Mouse (Mus musculus): ENCODE measurements at regions not wholly inside any gene's neighbourhood (a gene's known extent, or its start where the extent isn't known, plus 50 kb on each side); places are given as distances from the start of the nearest gene placed in this dataset.

- H3K4me1 ChIP-seq (ENCODE audit: control insufficient read depth, insufficient read depth, low read length), result no peaks in the 10 kb centered on the region
- DNase-seq, result no peak
- H3K4me3 ChIP-seq (replicated peaks; ENCODE audit: insufficient read depth, low read depth, low read length), result no peak overlapping the region
- no peak for TF ChIP-seq POLR2A (IDR thresholded peaks at IDR 0.05; ENCODE audit: borderline replicate concordance, insufficient read depth, low read length)
- no peak for TF ChIP-seq CTCF (IDR thresholded peaks at IDR 0.05; ENCODE audit: borderline replicate concordance, insufficient read depth, low read depth, low read length)
- H3K27ac ChIP-seq (ENCODE audit: insufficient read depth, low read length), result no peak overlapping the region
- 57% methylated on average over 9 of the region's 9 CpGs for WGBS
- no peaks in the 10 kb centered on the region for H3K27me3 ChIP-seq (ENCODE audit: control insufficient read depth, insufficient read depth, low read length)
Measured at GRCm38 (mm10) chr2:48424562-48424961, 389.3 kb upstream of the Acvr2a start.

GRCm38 (mm10) chr2:48425200-48426090 is 388.5 kb upstream of the Acvr2a start:
- Histone ChIP-seq H3K4me1 (ENCODE audit: control insufficient read depth, insufficient read depth, low read length) (no peaks in the 10 kb centered on the region), H3K4me3 (replicated peaks; ENCODE audit: insufficient read depth, low read depth, low read length) (no peak overlapping the region), H3K27ac (ENCODE audit: insufficient read depth, low read length) (no peak overlapping the region), H3K27me3 (ENCODE audit: control insufficient read depth, insufficient read depth, low read length) (no peaks in the 10 kb centered on the region)
- TF ChIP-seq CTCF (IDR thresholded peaks at IDR 0.05; ENCODE audit: borderline replicate concordance, insufficient read depth, low read depth, low read length), result no peak
- WGBS, result 42% methylated on average over 12 of the region's 12 CpGs
- no peak for DNase-seq

GRCm38 (mm10) chr2:48432545-48432944 is 381.4 kb upstream of the Acvr2a start:
- WGBS, result 98% methylated on average over 1 of the region's 1 CpGs
- DNase-seq, result no peak
- Histone ChIP-seq H3K4me3 (replicated peaks; ENCODE audit: insufficient read depth, low read depth, low read length) (no peak overlapping the region), H3K27me3 (ENCODE audit: control insufficient read depth, insufficient read depth, low read length) (no peaks in the 10 kb centered on the region), H3K27ac (ENCODE audit: insufficient read depth, low read length) (no peak overlapping the region), H3K4me1 (ENCODE audit: control insufficient read depth, insufficient read depth, low read length) (no peaks in the 10 kb centered on the region)
- TF ChIP-seq CTCF (IDR thresholded peaks at IDR 0.05; ENCODE audit: borderline replicate concordance, insufficient read depth, low read depth, low read length) (no peak), POLR2A (IDR thresholded peaks at IDR 0.05; ENCODE audit: borderline replicate concordance, insufficient read depth, low read length) (no peak)

- H3K27me3 ChIP-seq (ENCODE audit: control insufficient read depth, insufficient read depth, low read length), result no peaks in the 10 kb centered on the region
- TF ChIP-seq CTCF (IDR thresholded peaks at IDR 0.05; ENCODE audit: borderline replicate concordance, insufficient read depth, low read depth, low read length), result no peak
- no peak for TF ChIP-seq POLR2A (IDR thresholded peaks at IDR 0.05; ENCODE audit: borderline replicate concordance, insufficient read depth, low read length)
- no peak overlapping the region for H3K27ac ChIP-seq (ENCODE audit: insufficient read depth, low read length)
- WGBS, result 80% methylated on average over 11 of the region's 11 CpGs
- H3K4me3 ChIP-seq (replicated peaks; ENCODE audit: insufficient read depth, low read depth, low read length), result no peak overlapping the region
- DNase-seq, result no peak
- H3K4me1 ChIP-seq (ENCODE audit: control insufficient read depth, insufficient read depth, low read length), result no peaks in the 10 kb centered on the region
Measured at GRCm38 (mm10) chr2:48441296-48441990, 372.5 kb upstream of the Acvr2a start.

- no peak overlapping the region for H3K4me3 ChIP-seq (replicated peaks; ENCODE audit: insufficient read depth, low read depth, low read length)
- H3K27ac ChIP-seq (ENCODE audit: insufficient read depth, low read length), result no peak overlapping the region
- 88% methylated on average over 10 of the region's 10 CpGs for WGBS
- DNase-seq, result no peak
- H3K27me3 ChIP-seq (ENCODE audit: control insufficient read depth, insufficient read depth, low read length), result no peaks in the 10 kb centered on the region
- no peaks in the 10 kb centered on the region for H3K4me1 ChIP-seq (ENCODE audit: control insufficient read depth, insufficient read depth, low read length)
- TF ChIP-seq CTCF (IDR thresholded peaks at IDR 0.05; ENCODE audit: borderline replicate concordance, insufficient read depth, low read depth, low read length) (no peak), POLR2A (IDR thresholded peaks at IDR 0.05; ENCODE audit: borderline replicate concordance, insufficient read depth, low read length) (no peak)
Measured at GRCm38 (mm10) chr2:48441991-48442544, 371.8 kb upstream of the Acvr2a start.

GRCm38 (mm10) chr2:48445898-48446604 is 367.9 kb upstream of the Acvr2a start:
- WGBS, result 15% methylated on average over 5 of the region's 5 CpGs
- Histone ChIP-seq H3K27me3 (ENCODE audit: control insufficient read depth, insufficient read depth, low read length) (no peaks in the 10 kb centered on the region), H3K4me1 (ENCODE audit: control insufficient read depth, insufficient read depth, low read length) (no peaks in the 10 kb centered on the region), H3K27ac (ENCODE audit: insufficient read depth, low read length) (no peak overlapping the region), H3K4me3 (replicated peaks; ENCODE audit: insufficient read depth, low read depth, low read length) (no peak overlapping the region)
- TF ChIP-seq CTCF (IDR thresholded peaks at IDR 0.05; ENCODE audit: borderline replicate concordance, insufficient read depth, low read depth, low read length) (no peak), POLR2A (IDR thresholded peaks at IDR 0.05; ENCODE audit: borderline replicate concordance, insufficient read depth, low read length) (no peak)
- DNase-seq, result peak in 1 of 2 experiments; percentile 28

- H3K27me3 ChIP-seq (ENCODE audit: control insufficient read depth, insufficient read depth, low read length), result no peaks in the 10 kb centered on the region
- DNase-seq, result no peak
- TF ChIP-seq CTCF (IDR thresholded peaks at IDR 0.05; ENCODE audit: borderline replicate concordance, insufficient read depth, low read depth, low read length) (no peak), POLR2A (IDR thresholded peaks at IDR 0.05; ENCODE audit: borderline replicate concordance, insufficient read depth, low read length) (no peak)
- no peak overlapping the region for H3K4me3 ChIP-seq (replicated peaks; ENCODE audit: insufficient read depth, low read depth, low read length)
- H3K27ac ChIP-seq (ENCODE audit: insufficient read depth, low read length), result no peak overlapping the region
- H3K4me1 ChIP-seq (ENCODE audit: control insufficient read depth, insufficient read depth, low read length), result no peaks in the 10 kb centered on the region
- WGBS, result 36% methylated on average over 5 of the region's 5 CpGs
Measured at GRCm38 (mm10) chr2:48446617-48447016, 367.3 kb upstream of the Acvr2a start.
